Mouse (Mus musculus) liver, embryonic 12.5 days (tissue): Measurements from ENCODE around the gene Ankrd26. TPM values are rescaled to one million over a fixed set of nuclear protein-coding genes. Genes with fewer than 3 reads are reported as not detected.

Experiments
- ATAC-seq: fragments of 200-750 bp; cut with Nextera tagmentation; 2 replicates; pipeline ENCODE4 v1.8.0; 2017; ENCODE audit warnings: moderate number of reproducible peaks, mild to moderate bottlenecking, moderate library complexity
- H3K27ac ChIP-seq: fragments of 300-500 bp; sonication (generic); 2 replicates; pipeline ENCODE4 v1.5.1; 2016; ENCODE audit warnings: mild to moderate bottlenecking
- H3K27me3 ChIP-seq: fragments of 300-500 bp; sonication (generic); replicated peaks from 2 replicates; pipeline ENCODE4 v1.6.1; 2016; ENCODE audit warnings: mild to moderate bottlenecking, moderate library complexity
- H3K36me3 ChIP-seq: fragments of 300-500 bp; sonication (generic); 2 replicates; pipeline ENCODE4 v1.6.1; 2016; ENCODE audit warnings: mild to moderate bottlenecking, moderate library complexity
- H3K4me1 ChIP-seq: fragments of 300-500 bp; sonication (generic); 2 replicates; pipeline ENCODE4 v1.6.1; 2016
- H3K4me2 ChIP-seq: fragments of 300-500 bp; sonication (generic); 2 replicates; pipeline ENCODE4 v1.6.1; 2016; ENCODE audit warnings: mild to moderate bottlenecking, moderate library complexity
- H3K4me3 ChIP-seq: fragments of 300-500 bp; sonication (generic); 2 replicates; pipeline ENCODE4 v1.5.1; 2016; ENCODE audit warnings: mild to moderate bottlenecking, moderate library complexity
- H3K9ac ChIP-seq: fragments of 300-500 bp; sonication (generic); 2 replicates; pipeline ENCODE4 v1.6.1; 2016; ENCODE audit warnings: mild to moderate bottlenecking, moderate library complexity
- H3K9me3 ChIP-seq: fragments of 300-500 bp; sonication (generic); replicated peaks from 2 replicates; pipeline ENCODE4 v1.6.1; 2016; ENCODE audit warnings: mild to moderate bottlenecking, moderate library complexity
- WGBS: fragments of 180-500 bp; shearing (Covaris S2); methylation state at CpG from one replicate; pipeline ENCODE4 v1.1.7; 2016; ENCODE audit not compliant: insufficient replicate concordance; 5-methylcytosine and 5-hydroxymethylcytosine counted together
- polyA plus RNA-seq: library from polyadenylated mRNA; unstranded; fragments of >200 nt; fragmentation: Nextera tagmentation; extraction: Ambion mirVana; gene quantifications from 2 replicates; pipeline ENCODE4 v1.2.1, GENCODE M21; 2016

Ankrd26 gene
- polyA plus RNA-seq, 1 experiment from 2014 or later = 10.8 TPM

DNA sequence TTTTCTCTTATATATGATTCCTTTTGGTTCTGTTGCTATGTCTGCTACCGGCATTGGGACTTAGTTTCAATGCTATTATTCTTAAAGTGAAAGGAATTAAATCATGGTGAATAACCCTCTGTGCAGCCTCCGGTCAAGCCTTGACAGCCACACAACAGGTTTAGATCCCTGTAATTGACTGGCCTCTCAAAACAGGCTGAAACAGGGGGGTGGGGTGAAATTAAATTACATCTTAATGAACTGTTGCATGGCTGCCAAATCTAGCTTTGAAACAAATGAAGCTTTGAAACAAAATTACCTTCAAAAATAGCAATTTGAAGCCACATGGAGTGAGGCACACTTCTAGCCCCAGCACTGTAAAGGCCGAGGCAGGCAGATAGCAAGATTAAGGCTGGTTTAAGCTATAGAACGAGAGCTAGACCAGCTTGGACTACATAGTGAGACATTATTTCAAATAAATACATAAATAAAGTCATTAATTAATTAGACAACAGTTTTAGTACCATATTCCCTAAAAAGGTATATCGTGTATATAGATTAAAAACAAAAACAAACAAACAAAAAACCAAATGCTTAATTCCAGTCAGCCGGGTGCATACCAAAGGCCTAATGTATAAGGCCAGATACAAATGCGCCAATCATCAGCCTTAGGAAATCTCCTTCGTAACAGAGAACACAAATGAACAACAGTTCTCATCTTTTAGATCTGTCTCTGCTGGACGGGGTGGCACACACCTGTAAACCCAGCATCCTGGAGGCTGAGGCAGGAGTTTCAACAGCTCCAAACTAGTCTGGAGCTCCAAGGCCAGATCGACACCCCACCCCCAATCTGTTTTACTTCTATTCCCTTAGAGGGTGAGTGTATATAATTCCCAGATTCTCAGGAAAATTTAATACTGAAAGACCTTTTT, 83.9 kb downstream of the Ankrd26 start:
- no peak for ATAC-seq
- H3K9me3 ChIP-seq = no peaks in the 10 kb centered on the region
- peak overlapping the region; percentile 66 for H3K9ac ChIP-seq
- H3K27me3 ChIP-seq = peaks cover 37% of the 10 kb centered on the region
- peak overlapping the region; percentile 58 for H3K4me3 ChIP-seq
- peaks cover 8% of the 10 kb centered on the region; the same call in 1 of the 2 replicates for H3K4me1 ChIP-seq
- no peaks in the 10 kb centered on the region for H3K36me3 ChIP-seq
- no peak overlapping the region for H3K27ac ChIP-seq
- H3K4me2 ChIP-seq = peak overlapping the region; percentile 76
- WGBS = 57% methylated on average over 10 of the region's 10 CpGs

DNA sequence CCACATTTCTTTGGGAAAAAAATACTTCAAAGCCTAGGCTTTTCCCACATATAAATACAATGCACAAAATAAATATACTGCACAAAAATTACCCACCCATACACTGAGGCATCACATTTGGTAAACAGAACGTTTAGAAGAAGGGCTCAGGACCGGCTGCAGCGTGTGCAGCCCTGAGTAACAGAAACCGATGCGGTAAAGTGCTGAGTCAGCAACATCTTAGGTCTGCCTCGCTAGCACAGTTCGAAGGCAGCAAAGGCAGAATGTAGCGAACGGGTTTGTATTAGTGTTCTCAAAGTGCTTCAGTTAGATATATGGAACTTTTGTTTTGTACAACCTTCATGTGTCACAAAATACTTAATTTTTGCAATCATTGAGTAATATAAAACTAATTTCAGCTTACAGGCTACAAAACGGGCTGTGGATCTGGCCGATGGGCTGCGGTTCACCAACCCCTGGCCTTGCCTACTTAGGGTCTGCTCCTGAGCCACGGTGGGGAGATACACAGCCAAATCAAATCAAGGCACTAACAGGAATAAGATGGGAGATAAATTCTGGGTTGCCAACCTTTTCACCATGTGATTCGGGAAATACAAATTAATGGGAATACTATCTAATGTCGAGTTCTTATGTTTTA, 99.8 kb downstream of the Ankrd26 start:
- Histone ChIP-seq H3K36me3 (peaks cover 11% of the 10 kb centered on the region), H3K9ac (no peak overlapping the region), H3K27ac (no peak overlapping the region), H3K27me3 (no peaks in the 10 kb centered on the region), H3K9me3 (no peaks in the 10 kb centered on the region), H3K4me1 (no peaks in the 10 kb centered on the region), H3K4me2 (no peak overlapping the region), H3K4me3 (no peak overlapping the region)
- ATAC-seq = no peak
- 74% methylated on average over 15 of the region's 15 CpGs for WGBS

DNA sequence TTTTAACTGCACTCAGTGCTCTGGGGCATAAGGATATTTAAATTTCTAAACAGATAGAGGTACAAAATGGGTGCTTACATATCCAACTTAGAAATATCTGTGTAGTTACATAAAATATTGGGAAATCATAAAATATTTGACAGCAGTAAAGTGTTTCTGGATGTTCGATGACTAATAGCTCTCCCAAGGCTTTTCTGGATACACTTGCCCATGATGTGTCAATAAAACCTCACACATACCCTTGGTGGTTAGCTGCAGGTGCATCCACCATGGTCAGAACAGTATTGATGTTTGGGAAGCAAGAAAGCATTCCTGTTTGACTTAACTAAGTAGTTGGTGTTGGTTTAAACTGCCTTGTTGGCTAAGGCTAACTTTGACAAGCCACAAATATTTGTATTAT, 104.3 kb downstream of the Ankrd26 start:
- no peak for ATAC-seq
- Histone ChIP-seq H3K36me3 (no peaks in the 10 kb centered on the region), H3K9me3 (no peaks in the 10 kb centered on the region), H3K9ac (no peak overlapping the region), H3K27ac (no peak overlapping the region), H3K27me3 (no peaks in the 10 kb centered on the region), H3K4me3 (no peak overlapping the region), H3K4me1 (peaks cover 19% of the 10 kb centered on the region), H3K4me2 (no peak overlapping the region)
- 69% methylated on average over 1 of the region's 1 CpGs for WGBS

DNA sequence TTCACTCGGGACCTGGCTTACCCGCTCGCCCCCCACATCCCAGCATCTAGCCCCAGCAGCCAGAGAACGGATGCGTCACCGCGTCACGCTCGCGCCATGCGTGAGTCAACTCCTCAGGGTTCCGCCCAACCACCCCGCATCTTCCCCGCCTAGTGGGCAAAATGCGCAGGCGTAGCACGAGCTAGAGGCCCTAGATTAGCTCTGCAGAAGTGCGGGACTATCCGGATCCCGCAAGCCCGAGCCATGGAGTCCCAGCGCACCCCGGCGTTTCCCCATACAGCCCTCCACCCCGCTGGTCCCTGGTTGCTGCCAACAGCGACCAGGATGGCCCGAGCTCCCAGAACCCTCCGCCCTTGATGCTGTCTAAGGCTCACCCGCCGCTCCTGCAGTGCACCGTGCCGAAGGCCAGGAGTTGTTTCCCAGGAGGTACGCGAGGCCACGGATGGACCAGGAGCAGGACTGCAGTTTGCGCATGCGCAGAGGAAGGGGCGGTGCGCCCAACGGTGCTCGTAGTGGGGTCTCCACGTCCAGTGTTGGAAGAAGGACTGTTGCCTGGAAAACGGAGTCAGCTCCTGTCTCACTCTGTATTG, 106.9 kb downstream of the Ankrd26 start, which contains the start of gene Zfp248:
Zfp248 (minus strand) TSS at position 487 of the 590 bp plus-strand sequence.
- H3K36me3 ChIP-seq = 0 out of 2 replicates have a peak, but pooled peaks cover 3% of the 10 kb centered on the region
- peak within 1 kb of the TSS; percentile 83 for H3K4me2 ChIP-seq
- H3K27ac ChIP-seq = peak within 1 kb of the TSS; percentile 71
- WGBS = 0% methylated on average over 43 of the region's 43 CpGs
- no peaks in the 10 kb centered on the region for H3K27me3 ChIP-seq
- peak within 1 kb of the TSS; percentile 75 for H3K9ac ChIP-seq
- H3K9me3 ChIP-seq = no peaks in the 10 kb centered on the region
- ATAC-seq = peak; percentile 85
- H3K4me1 ChIP-seq = peaks cover 19% of the 10 kb centered on the region
- peak within 1 kb of the TSS; percentile 70 for H3K4me3 ChIP-seq

DNA sequence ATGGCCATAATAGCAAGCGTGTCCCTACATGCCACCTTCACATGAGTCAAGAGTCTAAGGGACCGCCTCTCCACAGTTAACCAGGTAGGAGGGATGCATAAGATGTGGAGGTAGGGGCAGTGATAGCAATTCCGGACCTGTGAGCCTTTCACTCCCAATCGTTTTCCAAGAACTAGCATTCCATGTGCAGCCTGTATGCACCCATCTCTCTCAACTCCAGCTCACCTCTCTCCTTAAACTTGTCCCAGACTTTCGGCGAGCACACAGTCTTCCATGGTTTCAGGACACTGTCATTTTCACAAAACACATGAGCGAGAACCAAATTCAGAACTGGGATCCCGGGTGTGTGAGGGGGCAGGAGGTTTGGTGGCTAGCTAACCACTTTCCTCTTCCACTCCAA, 107.6 kb downstream of the Ankrd26 start:
- WGBS = 50% methylated on average over 8 of the region's 8 CpGs

More for the DNA sequence above, 107.6 kb downstream of the Ankrd26 start:
- H3K9me3 ChIP-seq = no peaks in the 10 kb centered on the region
- H3K4me2 ChIP-seq = peak overlapping the region; percentile 83
- peaks cover 19% of the 10 kb centered on the region for H3K4me1 ChIP-seq
- no peak for ATAC-seq
- H3K27me3 ChIP-seq = no peaks in the 10 kb centered on the region
- peak overlapping the region; percentile 70 for H3K4me3 ChIP-seq
- no peak overlapping the region for H3K27ac ChIP-seq
- H3K9ac ChIP-seq = peak overlapping the region; percentile 75
- 0 out of 2 replicates have a peak, but pooled peaks cover 3% of the 10 kb centered on the region for H3K36me3 ChIP-seq

Other genes with a start within 250 kb of the Ankrd26 start
- gene Bms1, start 142.8 kb downstream of the Ankrd26 start, polyA plus RNA-seq = 41.1 and 41.2 TPM in 2 replicates
- 2.5 and 2.9 TPM in 2 replicates for gene Zfp248, start 106.7 kb downstream of the Ankrd26 start, polyA plus RNA-seq
- 2.0 and 2.5 TPM in 2 replicates for gene Zfp9, start 82.9 kb downstream of the Ankrd26 start, polyA plus RNA-seq